Mouse (Mus musculus) stomach, postnatal 0 days (tissue): Measurements from ENCODE around the gene Bach1. TPM values are rescaled to one million over a fixed set of nuclear protein-coding genes. Genes with fewer than 3 reads are reported as not detected.
"Not testable (repeated sequence)": the region's sequence is repeated elsewhere in the genome, so short reads cannot be mapped to it uniquely, and the experiment has no call there.

ENCODE experiments used
- ATAC-seq: fragments of 200-750 bp; cut with Nextera tagmentation; 2 replicates; pipeline ENCODE4 v1.8.0; 2017; ENCODE audit not compliant: low FRiP score, low TSS enrichment
- DNase-seq: peaks from one replicate; pipeline ENCODE4 v3.0.0-alpha.2; 2016; ENCODE audit warnings: low spot score
- H3K27ac ChIP-seq: fragments of 300-500 bp; sonication (generic); replicated peaks from 2 replicates; pipeline ENCODE4 v1.5.1; 2014; ENCODE audit warnings: mild to moderate bottlenecking, control low read depth
- H3K27me3 ChIP-seq: fragments of 300-500 bp; sonication (generic); 2 replicates; pipeline ENCODE4 v1.6.1; 2014; ENCODE audit warnings: low read length; ENCODE audit not compliant: control insufficient read depth, insufficient read depth
- H3K36me3 ChIP-seq: fragments of 300-500 bp; sonication (generic); 2 replicates; pipeline ENCODE4 v1.6.1; 2014; ENCODE audit warnings: low read length, mixed read lengths; ENCODE audit not compliant: control insufficient read depth, insufficient read depth
- H3K4me1 ChIP-seq: fragments of 300-500 bp; sonication (generic); replicated peaks from 2 replicates; pipeline ENCODE4 v1.6.1; 2014; ENCODE audit warnings: antibody characterized with exemption; ENCODE audit not compliant: control insufficient read depth, insufficient read depth
- H3K4me2 ChIP-seq: fragments of 300-500 bp; sonication (generic); replicated peaks from 2 replicates; pipeline ENCODE4 v1.6.1; 2014; ENCODE audit warnings: low read depth, mild to moderate bottlenecking, control low read depth, moderate library complexity
- H3K4me3 ChIP-seq: fragments of 300-500 bp; sonication (generic); 2 replicates; pipeline ENCODE4 v1.5.1; 2014; ENCODE audit warnings: low read depth, low read length, control low read depth
- H3K9ac ChIP-seq: fragments of 300-500 bp; sonication (generic); 2 replicates; pipeline ENCODE4 v1.6.1; 2014; ENCODE audit warnings: mild to moderate bottlenecking, low read length, control low read depth, mixed read lengths
- H3K9me3 ChIP-seq: fragments of 300-500 bp; sonication (generic); 2 replicates; pipeline ENCODE4 v1.6.1; 2016; ENCODE audit warnings: low read length; ENCODE audit not compliant: control insufficient read depth
- CTCF ChIP-seq: IDR thresholded peaks from 2 replicates; pipeline ENCODE4 v1.5.1; 2016; ENCODE audit warnings: antibody characterized with exemption, low read depth, mild to moderate bottlenecking, moderate library complexity
- EP300 ChIP-seq: optimal IDR thresholded peaks from 2 replicates; pipeline ENCODE3; 2016; ENCODE audit warnings: antibody characterized with exemption
- whole genome bisulfite sequencing: fragments of 180-500 bp; shearing (Covaris S2); extraction: QIAGEN DNeasy Blood & Tissue Kit; methylation state at CpG from one replicate; pipeline ENCODE4 v1.1.7; 2014; 5-methylcytosine and 5-hydroxymethylcytosine counted together
- polyA plus RNA-seq: library from polyadenylated mRNA; unstranded; fragments of >200 nt; fragmentation: Nextera tagmentation; extraction: Ambion mirVana; gene quantifications from 2 replicates; pipeline ENCODE4 v1.2.1, GENCODE M21; 2015

Gene Bach1
- polyA plus RNA-seq, 1 experiment from 2014 or later: 5.3 TPM

GRCm38 (mm10) chr16:87686458-87686857, 12.3 kb upstream of the Bach1 start:
- Histone ChIP-seq H3K4me3 (no peak overlapping the region), H3K4me1 (no peaks in the 10 kb centered on the region), H3K36me3 (no peaks in the 10 kb centered on the region), H3K9ac (no peak overlapping the region), H3K27me3 (no peaks in the 10 kb centered on the region), H3K4me2 (no peak overlapping the region), H3K27ac (no peak overlapping the region), H3K9me3 (no peaks in the 10 kb centered on the region)
- WGBS: 40% methylated on average over 1 of the region's 1 CpGs
- DNase-seq (no peak), ATAC-seq (no peak)
- TF ChIP-seq CTCF (no peak), EP300 (no peak)

- no peak overlapping the region for H3K27ac ChIP-seq
- H3K36me3 ChIP-seq: no peaks in the 10 kb centered on the region
- WGBS: 61% methylated on average over 3 of the region's 3 CpGs
- no peaks in the 10 kb centered on the region for H3K9me3 ChIP-seq
- DNase-seq: no peak
- ATAC-seq: no peak; the same call in 1 of the 2 replicates
- no peaks in the 10 kb centered on the region for H3K27me3 ChIP-seq
- no peaks in the 10 kb centered on the region for H3K4me1 ChIP-seq
- TF ChIP-seq EP300: no peak
- H3K4me2 ChIP-seq: no peak overlapping the region
- H3K9ac ChIP-seq: no peak overlapping the region
- no peak overlapping the region for H3K4me3 ChIP-seq
Observed at GRCm38 (mm10) chr16:87687346-87687745, 11.4 kb upstream of the Bach1 start.

GRCm38 (mm10) chr16:87688328-87688727, 10.4 kb upstream of the Bach1 start:
- 95% methylated on average over 3 of the region's 3 CpGs for WGBS
- not testable (repeated sequence) for H3K9ac ChIP-seq

GRCm38 (mm10) chr16:87688823-87689222, 9.9 kb upstream of the Bach1 start:
- DNase-seq, H3K27me3 ChIP-seq, H3K4me1 ChIP-seq, ATAC-seq, H3K9ac ChIP-seq, H3K27ac ChIP-seq, H3K4me3 ChIP-seq, H3K9me3 ChIP-seq, H3K36me3 ChIP-seq, H3K4me2 ChIP-seq: not testable (repeated sequence)
- WGBS: 74% methylated on average over 7 of the region's 7 CpGs

More at GRCm38 (mm10) chr16:87688328-87688727, 10.4 kb upstream of the Bach1 start:
- H3K27me3 ChIP-seq, H3K4me3 ChIP-seq, H3K4me1 ChIP-seq, H3K36me3 ChIP-seq, ATAC-seq, H3K9me3 ChIP-seq, DNase-seq, H3K27ac ChIP-seq, H3K4me2 ChIP-seq: not testable (repeated sequence)

- no peak for TF ChIP-seq CTCF
- no peak for TF ChIP-seq EP300
- WGBS: 55% methylated on average over 8 of the region's 8 CpGs
- DNase-seq: no peak
- Histone ChIP-seq H3K36me3 (no peaks in the 10 kb centered on the region), H3K9ac (no peak overlapping the region), H3K27me3 (no peaks in the 10 kb centered on the region), H3K4me2 (no peak overlapping the region), H3K4me3 (no peak overlapping the region), H3K27ac (peak overlapping the region; percentile 69), H3K9me3 (no peaks in the 10 kb centered on the region), H3K4me1 (no peaks in the 10 kb centered on the region)
- ATAC-seq: no peak
Observed at GRCm38 (mm10) chr16:87689225-87689624, 9.5 kb upstream of the Bach1 start.

- DNase-seq: no peak
- Histone ChIP-seq H3K4me2 (no peak overlapping the region), H3K36me3 (no peaks in the 10 kb centered on the region), H3K4me1 (no peaks in the 10 kb centered on the region), H3K9ac (no peak overlapping the region), H3K27me3 (no peaks in the 10 kb centered on the region), H3K4me3 (no peak overlapping the region), H3K9me3 (no peaks in the 10 kb centered on the region), H3K27ac (no peak overlapping the region)
- no peak for TF ChIP-seq CTCF
- TF ChIP-seq EP300: no peak
- 87% methylated on average over 4 of the region's 4 CpGs for WGBS
- ATAC-seq: no peak
Observed at GRCm38 (mm10) chr16:87690506-87690905, 8.2 kb upstream of the Bach1 start.

GRCm38 (mm10) chr16:87691102-87691501, 7.6 kb upstream of the Bach1 start:
- Histone ChIP-seq H3K4me3 (no peak overlapping the region), H3K36me3 (no peaks in the 10 kb centered on the region), H3K4me1 (no peaks in the 10 kb centered on the region), H3K27ac (no peak overlapping the region), H3K9ac (no peak overlapping the region), H3K4me2 (no peak overlapping the region), H3K27me3 (no peaks in the 10 kb centered on the region), H3K9me3 (no peaks in the 10 kb centered on the region)
- ATAC-seq (no peak), DNase-seq (no peak)
- TF ChIP-seq EP300 (no peak), CTCF (no peak)
- 90% methylated on average over 4 of the region's 4 CpGs for WGBS
